Mouse (Mus musculus) urinary bladder, postnatal 10 days (tissue): ENCODE measurements around the gene Cyp4b1.
"Not testable (repeated sequence)": the region's sequence is repeated elsewhere in the genome, so short reads cannot be mapped to it uniquely, and the experiment has no call there.

Source experiments
- DNase-seq: peaks from one replicate; pipeline ENCODE4 v3.0.0; 2022; ENCODE audit warnings: low spot score

Gene Cyp4b1

DNA sequence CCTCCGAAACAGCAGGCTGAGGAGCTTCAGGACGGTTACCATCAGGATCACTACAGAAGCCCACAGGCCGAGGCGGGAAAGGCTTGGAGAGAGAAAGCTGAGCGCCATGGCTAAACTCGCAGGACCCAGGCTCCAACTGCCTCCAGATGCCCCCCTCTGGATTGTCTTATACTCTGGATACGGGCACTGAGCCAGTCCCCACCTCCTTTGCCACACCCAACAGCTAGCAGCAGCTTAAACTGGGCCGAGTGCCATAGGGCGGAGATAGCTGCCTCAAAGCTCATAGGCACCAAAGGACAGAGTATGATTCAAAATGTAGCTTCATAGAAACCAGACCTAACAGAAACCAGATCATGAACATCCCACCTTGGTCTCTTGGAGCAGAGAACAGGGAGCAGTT, at the start of gene Cyp4b1:
Gene Cyp4b1 (minus strand): TSS at position 144 of the 400 bp plus-strand sequence.
- no peak for DNase-seq

GRCm38 (mm10) chr4:115686299-115686698, 38.8 kb upstream of the Cyp4b1 start:
- no peak for DNase-seq

DNA sequence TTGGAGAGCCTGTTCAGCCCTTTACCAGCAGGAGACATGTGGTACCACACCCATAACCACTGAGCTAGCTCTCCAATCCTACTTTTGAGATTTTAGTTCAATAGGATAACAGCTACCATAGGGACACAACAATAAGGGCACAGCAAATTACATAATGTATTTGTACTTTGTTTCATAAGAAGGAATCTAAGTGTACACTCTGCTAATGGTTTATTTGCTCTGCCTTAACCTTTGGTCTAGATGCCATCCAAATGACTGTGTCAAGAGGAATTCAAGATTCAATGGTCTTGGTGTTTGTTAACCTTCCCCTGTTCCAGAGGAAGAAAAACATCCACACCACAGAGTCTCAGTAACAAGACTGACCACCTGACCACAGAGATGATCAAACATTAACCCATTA, 11.7 kb upstream of the Cyp4b1 start:
- DNase-seq = no peak

DNA sequence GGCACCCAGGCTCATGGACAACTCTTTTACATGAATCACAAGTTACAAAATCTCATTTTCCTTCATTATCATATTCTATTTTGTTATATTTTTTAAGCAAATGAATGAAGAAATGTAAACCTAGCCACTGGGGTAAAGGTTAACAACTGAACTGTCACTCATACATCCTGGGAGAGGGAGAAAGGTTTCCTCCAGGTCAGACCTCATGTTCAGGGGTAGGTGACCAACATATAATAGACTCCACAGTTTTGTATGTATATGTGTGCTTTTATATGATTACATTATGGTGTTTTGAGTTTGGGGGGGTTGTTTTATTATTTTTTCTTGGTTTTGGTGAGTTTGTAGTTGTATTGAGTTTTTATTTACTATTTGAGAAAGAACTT, 10.3 kb upstream of the Cyp4b1 start:
- no peak for DNase-seq

GRCm38 (mm10) chr4:115657104-115657866, 9.8 kb upstream of the Cyp4b1 start:
- no peak for DNase-seq

GRCm38 (mm10) chr4:115656535-115656922, 9.0 kb upstream of the Cyp4b1 start:
- DNase-seq = not testable (repeated sequence)

GRCm38 (mm10) chr4:115655841-115656534, 8.5 kb upstream of the Cyp4b1 start:
- not testable (repeated sequence) for DNase-seq

DNA sequence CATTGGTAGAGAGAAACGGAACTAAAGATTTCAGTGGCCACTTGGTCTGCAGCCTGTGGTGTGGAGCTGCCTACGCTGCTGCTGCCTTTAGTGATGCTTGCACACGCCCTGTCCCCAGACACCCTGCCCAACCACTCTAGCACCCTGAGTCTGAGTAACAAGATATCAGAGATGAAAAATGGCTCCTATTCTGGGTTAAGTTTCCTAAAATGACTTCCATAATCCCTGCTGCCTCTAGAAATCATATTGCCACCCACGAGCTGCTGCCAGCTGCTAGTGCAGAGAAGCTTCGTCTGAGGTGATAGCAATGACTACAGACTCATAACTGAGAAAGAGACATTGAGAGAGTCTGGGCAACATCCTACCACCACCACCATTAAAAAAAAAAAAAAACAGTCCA, 3.3 kb upstream of the Cyp4b1 start:
- DNase-seq = no peak

GRCm38 (mm10) chr4:115649344-115649743, 1.8 kb upstream of the Cyp4b1 start:
- no peak for DNase-seq

DNA sequence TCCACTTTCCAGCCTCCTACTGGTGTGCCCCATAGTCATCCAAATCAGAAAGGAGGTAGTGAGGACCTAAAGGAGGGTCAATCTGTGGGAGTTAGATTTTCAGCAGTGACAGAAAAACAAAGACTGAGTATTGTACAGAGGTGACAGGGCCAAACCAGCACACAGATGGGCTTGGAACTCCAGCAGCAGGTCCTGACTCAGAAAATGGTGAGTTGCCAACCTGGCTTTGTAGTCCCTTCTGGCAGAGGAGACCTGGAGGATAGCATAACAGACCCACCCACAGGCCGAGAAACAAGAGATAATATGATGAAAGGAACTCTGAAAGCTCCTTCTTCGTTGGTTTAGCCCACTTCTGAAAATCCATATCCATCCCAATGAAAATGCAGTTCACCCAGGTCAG, 1.2 kb upstream of the Cyp4b1 start:
- DNase-seq = no peak

- DNase-seq = no peak
Observed at GRCm38 (mm10) chr4:115645371-115645770, 2.2 kb downstream of the Cyp4b1 start.

- no peak for DNase-seq
Observed at GRCm38 (mm10) chr4:115642967-115643754, 4.4 kb downstream of the Cyp4b1 start.

DNA sequence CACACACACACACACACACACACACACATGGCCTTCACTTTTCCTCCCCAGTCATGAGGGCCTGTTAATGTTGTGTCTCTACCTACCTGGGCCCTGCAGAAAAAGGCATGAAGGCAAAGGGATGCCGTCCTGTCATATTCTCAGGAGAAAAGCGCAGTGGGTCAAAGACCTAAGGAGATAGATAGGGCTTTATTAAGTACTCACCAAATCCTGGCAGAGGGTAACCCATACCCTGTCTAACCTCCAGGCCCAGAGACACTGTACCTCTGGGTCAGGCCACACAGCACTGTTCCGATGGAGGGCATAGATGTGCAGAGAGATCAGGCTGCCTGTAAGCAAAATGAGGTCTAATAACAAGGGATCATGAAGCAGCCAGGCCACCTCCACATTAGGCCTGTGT, 22.0 kb downstream of the Cyp4b1 start:
- not testable (repeated sequence) for DNase-seq

GRCm38 (mm10) chr4:115614005-115614404, 33.5 kb downstream of the Cyp4b1 start:
- DNase-seq = no peak

- not testable (repeated sequence) for DNase-seq
Observed at GRCm38 (mm10) chr4:115600611-115601010, 46.9 kb downstream of the Cyp4b1 start, which contains the start of gene Cyp4a32. TSS of gene Cyp4a32 (plus strand) at chr4:115600969.

- DNase-seq = no peak
Observed at GRCm38 (mm10) chr4:115596824-115597336, 50.6 kb downstream of the Cyp4b1 start.

GRCm38 (mm10) chr4:115596357-115596756, 51.2 kb downstream of the Cyp4b1 start:
- DNase-seq = no peak

DNA sequence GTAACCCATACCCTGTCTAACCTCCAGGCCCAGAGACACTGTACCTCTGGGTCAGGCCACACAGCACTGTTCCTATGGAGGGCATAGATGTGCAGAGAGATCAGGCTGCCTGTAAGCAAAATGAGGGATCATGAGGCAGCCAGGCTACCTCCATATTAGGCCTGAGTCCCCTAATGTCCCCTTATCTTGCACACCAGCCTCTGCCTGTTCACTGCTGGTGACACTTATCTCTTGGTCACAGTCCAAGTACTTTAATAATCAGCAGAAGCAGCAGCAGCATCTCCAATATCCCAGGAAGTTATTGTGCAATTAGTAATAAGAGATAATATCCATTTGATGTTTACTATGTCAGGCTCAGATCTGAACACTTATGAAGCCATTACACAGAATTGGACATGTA, 64.5 kb downstream of the Cyp4b1 start:
- no peak for DNase-seq

DNA sequence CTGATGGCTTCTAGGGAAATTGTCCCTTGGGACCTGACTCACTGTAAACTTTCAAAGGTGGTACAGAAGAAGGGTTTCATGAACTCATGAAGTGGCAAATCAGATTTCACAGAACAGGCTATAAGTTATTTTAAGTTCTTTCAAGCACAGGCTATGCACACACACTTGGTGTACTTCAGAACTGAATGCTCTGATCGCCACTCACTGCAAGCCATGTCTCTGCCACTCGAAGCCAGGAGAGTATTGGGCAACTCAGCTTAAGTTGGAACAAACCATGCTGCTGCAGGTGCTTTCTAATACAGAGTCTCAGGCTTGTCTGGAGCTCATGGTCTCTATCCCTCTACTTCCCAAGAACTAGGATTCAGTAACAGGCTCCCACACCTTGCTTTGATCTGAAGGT, 71.7 kb downstream of the Cyp4b1 start:
- no peak for DNase-seq

DNA sequence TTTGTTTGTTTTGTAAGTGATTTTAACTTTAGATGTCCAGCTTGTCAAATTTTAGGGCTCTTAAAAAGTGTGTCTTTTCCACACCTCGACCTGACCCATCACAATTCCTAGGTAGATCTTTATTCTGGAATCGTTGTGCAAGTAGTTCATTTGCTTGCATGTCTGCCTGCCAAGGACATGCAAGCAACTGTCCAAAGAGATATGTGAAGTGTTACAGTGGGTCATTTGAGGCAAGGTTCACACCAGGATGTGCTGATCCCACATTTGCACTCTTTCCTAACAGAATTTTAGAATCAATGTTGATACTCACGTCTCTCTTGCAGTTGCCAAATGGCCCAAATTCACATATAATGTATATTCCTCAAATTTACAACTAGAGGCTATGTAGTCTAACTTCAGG, 72.3 kb downstream of the Cyp4b1 start:
- no peak for DNase-seq
